Mouse (Mus musculus) adrenal gland, adult 18-20 months (tissue): ENCODE data around the gene Gm13285. TPM values are rescaled to one million over a fixed set of nuclear protein-coding genes. Genes with fewer than 3 reads are reported as not detected.
A peak's percentile ranks its signal among the peaks of the same experiment; 100 is the strongest.
"Not testable (repeated sequence)": the region's sequence is repeated elsewhere in the genome, so short reads cannot be mapped to it uniquely, and the experiment has no call there.

Source experiments
- DNase-seq, 2 experiments: peaks; one replicate each; pipeline ENCODE4 v3.0.0; 2021 to 2022; ENCODE audit warnings: low spot score in 2 of 2
- long read RNA-seq, 2 experiments: library from polyadenylated mRNA; stranded (forward); transcript quantifications; one replicate each; pipeline ENCODE4 v2.0.0; 2021
- total RNA-seq, 2 experiments: library from RNA; stranded (reverse); gene quantifications; 1 replicate in 1 of 2; 2 replicates in 1 of 2; pipeline ENCODE4 v1.2.3; 2021

Gene Gm13285
- not detected for total RNA-seq
- long read RNA-seq, experiment 1: 0 reads
- long read RNA-seq, experiment 2: 0 reads

- not testable (repeated sequence) for DNase-seq
Measured at GRCm38 (mm10) chr4:88799365-88799764, at the start of gene Gm13285. TSS of gene Gm13285 (plus strand) at chr4:88799665.

DNA sequence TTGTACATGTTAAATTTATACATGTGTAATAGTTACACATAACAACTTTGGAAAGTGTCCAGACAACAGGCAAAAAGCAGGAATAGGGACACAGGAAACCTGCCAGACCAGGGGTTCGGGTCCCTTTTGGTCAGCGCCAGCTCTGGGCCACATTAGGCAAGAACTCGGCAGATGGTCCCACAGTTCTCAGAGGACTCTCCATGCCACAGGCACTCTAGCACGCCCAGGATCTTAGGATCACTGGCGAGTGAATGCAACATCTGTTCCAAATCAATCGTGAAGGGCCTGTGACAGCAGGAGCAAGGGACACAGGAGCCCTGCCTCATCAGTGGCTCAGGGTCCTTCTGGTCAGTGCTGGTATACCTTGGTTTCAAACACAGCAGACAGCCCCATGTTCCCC, 49.5 kb upstream of the Gm13285 start:
- DNase-seq: no peak

DNA sequence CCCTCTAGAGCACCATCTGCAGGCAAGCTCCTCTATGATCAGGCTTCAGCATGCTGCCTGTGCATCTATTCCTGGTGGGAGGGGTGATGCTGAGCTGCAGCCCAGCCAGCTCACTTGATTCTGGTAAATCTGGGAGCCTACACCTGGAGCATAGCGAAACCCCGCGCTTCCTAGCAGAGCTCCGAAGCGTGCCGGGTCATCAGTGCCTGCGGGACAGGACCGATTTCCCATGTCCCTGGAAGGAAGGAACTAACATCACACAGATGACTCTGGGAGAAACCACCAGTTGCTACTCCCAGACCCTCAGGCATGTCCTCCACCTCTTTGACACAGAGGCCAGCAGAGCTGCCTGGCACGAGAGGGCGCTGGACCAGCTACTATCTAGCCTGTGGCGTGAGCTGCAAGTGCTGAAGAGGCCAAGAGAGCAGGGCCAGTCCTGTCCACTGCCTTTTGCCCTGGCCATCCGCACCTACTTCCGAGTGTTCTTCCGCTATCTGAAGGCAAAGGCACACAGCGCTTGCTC, 44.6 kb upstream of the Gm13285 start, which contains the start of gene Gm13271:
Gene Gm13271 (plus strand): TSS at position 51 of the 523 bp plus-strand sequence.
- peak; percentile 70 to 75 for DNase-seq

- peak; percentile 8 to 21 for DNase-seq
Measured at GRCm38 (mm10) chr4:88756581-88757513, 42.6 kb upstream of the Gm13285 start.

DNA sequence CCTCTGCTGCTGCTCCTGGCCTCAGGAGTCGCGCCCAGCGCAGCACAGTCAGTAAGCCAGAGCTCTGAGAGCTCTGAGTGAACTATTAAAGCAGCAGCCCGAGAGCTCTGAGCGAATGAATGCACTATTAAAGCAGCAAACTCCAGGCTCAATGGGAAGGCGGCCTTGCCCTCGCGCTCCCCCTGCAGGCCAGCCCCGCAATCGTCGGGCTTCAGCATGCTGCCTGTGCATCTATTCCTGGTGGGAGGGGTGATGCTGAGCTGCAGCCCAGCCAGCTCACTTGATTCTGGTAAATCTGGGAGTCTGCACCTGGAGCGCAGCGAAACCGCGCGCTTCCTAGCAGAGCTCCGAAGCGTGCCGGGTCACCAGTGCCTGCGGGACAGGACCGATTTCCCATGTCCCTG, 41.8 kb upstream of the Gm13285 start:
- peak; percentile 86 to 90 for DNase-seq

DNA sequence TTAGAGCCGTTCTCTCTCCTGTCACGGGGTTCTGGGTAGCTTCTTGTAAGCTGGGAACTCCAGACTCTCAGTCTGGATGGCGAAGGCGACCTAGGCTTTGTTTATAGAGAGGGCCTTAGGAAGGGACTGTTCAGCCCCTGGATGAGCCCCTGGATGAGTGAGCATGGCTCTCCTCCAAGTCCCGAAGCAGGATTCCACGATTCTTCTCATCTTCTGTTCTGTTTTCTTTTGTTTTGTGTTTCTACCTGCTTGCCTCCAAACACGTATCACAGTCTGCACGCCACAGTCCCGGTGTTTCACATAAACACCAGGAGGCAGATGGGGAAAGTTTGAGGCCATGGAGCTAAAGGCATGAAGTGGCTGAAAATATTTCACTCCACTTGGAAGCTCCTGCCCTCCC, 40.7 kb upstream of the Gm13285 start:
- DNase-seq: not testable (repeated sequence)

GRCm38 (mm10) chr4:88759610-88760268, 39.7 kb upstream of the Gm13285 start, which contains the start of gene Gm13283:
TSS of gene Gm13283 (plus strand) at chr4:88760119.
- DNase-seq: peak in 1 of 2 experiments; percentile 16

DNA sequence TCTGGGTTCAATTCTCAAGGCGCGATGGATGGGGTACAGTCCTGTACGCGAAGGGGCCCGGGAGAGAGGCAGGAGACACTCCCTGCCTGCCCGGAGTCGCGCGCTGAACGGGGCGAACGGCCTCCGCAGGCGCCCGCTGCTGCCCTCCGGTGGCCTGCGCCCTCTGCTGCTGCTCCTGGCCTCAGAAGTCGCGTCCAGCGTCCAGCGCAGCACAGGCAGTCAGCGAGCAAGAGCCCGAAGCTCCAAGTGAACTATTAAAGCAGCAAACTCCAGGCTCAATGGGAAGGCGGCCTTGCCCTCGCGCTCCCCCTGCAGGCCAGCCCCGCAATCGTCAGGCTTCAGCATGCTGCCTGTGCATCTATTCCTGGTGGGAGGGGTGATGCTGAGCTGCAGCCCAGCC, 39.0 kb upstream of the Gm13285 start:
- DNase-seq: peak; percentile 57 to 67

- peak; percentile 65 to 71 for DNase-seq
Measured at GRCm38 (mm10) chr4:88761776-88762175, 37.7 kb upstream of the Gm13285 start.

DNA sequence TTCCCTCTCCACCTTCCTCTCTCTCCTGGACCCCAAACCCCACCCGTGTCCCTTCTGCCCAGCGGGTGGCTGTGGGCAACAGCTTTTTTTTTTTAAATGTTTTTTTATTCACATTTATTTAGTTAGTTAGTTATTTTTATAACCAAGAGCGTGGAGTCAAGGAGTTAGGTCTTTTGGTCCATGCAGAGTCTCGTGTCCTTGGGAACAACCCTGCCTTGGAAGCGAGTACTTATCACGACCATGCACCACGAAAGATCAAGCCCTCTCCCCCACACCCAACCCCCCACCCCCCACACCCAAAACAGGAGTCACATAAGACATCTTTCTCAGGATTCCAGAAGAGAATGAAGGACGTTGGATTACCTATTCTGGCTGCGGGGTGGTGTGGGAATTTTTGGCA, 37.1 kb upstream of the Gm13285 start:
- peak in 1 of 2 experiments; percentile 15 for DNase-seq

- DNase-seq: peak; percentile 37
Measured at GRCm38 (mm10) chr4:88763384-88764018, 36.0 kb upstream of the Gm13285 start.

DNA sequence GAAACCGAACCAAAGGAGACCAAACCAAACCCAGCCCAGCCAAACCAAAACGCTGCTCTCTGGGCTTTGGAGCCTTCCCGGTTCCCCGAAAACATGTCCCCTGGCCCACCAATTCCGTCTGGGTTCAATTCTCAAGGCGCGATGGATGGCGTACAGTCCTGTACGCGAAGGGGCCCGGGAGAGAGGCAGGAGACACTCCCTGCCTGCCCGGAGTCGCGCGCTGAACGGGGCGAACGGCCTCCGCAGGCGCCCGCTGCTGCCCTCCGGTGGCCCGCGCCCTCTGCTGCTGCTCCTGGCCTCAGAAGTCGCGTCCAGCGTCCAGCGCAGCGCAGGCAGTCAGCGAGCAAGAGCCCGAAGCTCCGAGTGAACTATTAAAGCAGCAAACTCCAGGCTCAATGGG, 25.9 kb upstream of the Gm13285 start, which contains the start of gene Gm13290:
Gene Gm13290 (plus strand): TSS at position 301 of the 400 bp plus-strand sequence.
- not testable (repeated sequence) for DNase-seq

DNA sequence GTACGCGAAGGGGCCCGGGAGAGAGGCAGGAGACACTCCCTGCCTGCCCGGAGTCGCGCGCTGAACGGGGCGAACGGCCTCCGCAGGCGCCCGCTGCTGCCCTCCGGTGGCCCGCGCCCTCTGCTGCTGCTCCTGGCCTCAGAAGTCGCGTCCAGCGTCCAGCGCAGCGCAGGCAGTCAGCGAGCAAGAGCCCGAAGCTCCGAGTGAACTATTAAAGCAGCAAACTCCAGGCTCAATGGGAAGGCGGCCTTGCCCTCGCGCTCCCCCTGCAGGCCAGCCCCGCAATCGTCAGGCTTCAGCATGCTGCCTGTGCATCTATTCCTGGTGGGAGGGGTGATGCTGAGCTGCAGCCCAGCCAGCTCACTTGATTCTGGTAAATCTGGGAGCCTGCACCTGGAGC, 22.8 kb upstream of the Gm13285 start, which contains the start of gene Gm13289:
Gene Gm13289 (plus strand): TSS at position 301 of the 400 bp plus-strand sequence.
- DNase-seq: not testable (repeated sequence)

DNA sequence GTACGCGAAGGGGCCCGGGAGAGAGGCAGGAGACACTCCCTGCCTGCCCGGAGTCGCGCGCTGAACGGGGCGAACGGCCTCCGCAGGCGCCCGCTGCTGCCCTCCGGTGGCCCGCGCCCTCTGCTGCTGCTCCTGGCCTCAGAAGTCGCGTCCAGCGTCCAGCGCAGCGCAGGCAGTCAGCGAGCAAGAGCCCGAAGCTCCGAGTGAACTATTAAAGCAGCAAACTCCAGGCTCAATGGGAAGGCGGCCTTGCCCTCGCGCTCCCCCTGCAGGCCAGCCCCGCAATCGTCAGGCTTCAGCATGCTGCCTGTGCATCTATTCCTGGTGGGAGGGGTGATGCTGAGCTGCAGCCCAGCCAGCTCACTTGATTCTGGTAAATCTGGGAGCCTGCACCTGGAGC, 19.9 kb upstream of the Gm13285 start, which contains the start of gene Gm13272:
Gene Gm13272 (plus strand): TSS at position 301 of the 400 bp plus-strand sequence.
- DNase-seq: not testable (repeated sequence)

DNA sequence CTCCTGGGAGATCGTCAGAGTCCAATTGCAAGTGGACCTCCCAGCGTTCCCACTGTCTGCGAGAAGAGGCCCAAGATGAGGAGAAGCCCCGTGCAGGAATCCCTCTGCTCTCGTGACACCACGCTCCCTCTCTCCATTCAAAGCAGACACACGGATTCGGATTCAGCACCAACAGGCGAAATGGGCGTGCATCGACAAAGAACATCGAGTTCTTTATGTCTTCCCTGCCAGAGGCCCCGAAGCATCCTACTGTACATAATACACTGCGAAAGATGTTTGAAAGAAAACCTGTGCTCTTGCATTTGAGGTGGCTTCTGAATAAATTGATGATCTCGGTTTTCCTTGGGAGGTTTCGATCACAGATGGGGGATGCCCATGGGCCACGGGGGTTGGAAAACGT, 19.1 kb upstream of the Gm13285 start:
- not testable (repeated sequence) for DNase-seq

DNA sequence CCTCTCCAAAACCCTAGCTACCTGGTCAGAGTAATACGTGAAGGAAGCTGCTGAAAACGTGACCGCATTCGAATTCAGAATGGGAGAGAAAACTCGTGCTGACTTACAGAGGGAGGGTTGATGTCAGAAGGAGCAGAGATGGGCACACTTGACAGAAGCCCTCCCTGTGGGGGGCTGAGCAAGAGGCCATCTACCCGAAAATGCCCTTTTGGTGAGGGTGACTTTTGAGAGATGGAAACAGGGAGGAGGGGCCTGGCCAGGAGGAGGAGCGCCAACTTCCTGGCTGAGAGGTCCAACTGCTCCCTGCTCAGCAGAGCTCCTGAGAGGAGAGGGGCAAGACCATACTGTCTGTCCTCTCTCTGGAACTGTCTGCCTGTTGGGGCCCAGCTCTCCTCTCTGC, 17.6 kb upstream of the Gm13285 start, which contains the start of gene Ifnz:
Gene Ifnz (plus strand): TSS at position 301 of the 400 bp plus-strand sequence.
- DNase-seq: not testable (repeated sequence)

- peak in 1 of 2 experiments; percentile 24 for DNase-seq
Measured at GRCm38 (mm10) chr4:88782335-88782734, 17.1 kb upstream of the Gm13285 start.

DNA sequence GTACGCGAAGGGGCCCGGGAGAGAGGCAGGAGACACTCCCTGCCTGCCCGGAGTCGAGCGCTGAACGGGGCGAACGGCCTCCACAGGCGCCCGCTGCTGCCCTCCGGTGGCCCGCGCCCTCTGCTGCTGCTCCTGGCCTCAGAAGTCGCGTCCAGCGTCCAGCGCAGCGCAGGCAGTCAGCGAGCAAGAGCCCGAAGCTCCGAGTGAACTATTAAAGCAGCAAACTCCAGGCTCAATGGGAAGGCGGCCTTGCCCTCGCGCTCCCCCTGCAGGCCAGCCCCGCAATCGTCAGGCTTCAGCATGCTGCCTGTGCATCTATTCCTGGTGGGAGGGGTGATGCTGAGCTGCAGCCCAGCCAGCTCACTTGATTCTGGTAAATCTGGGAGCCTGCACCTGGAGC, 14.1 kb upstream of the Gm13285 start, which contains the start of gene Gm13276:
Gene Gm13276 (plus strand): TSS at position 301 of the 400 bp plus-strand sequence.
- DNase-seq: not testable (repeated sequence)

DNA sequence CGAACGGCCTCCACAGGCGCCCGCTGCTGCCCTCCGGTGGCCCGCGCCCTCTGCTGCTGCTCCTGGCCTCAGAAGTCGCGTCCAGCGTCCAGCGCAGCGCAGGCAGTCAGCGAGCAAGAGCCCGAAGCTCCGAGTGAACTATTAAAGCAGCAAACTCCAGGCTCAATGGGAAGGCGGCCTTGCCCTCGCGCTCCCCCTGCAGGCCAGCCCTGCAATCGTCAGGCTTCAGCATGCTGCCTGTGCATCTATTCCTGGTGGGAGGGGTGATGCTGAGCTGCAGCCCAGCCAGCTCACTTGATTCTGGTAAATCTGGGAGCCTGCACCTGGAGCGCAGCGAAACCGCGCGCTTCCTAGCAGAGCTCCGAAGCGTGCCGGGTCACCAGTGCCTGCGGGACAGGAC, 11.1 kb upstream of the Gm13285 start, which contains the start of gene Gm13277:
Gene Gm13277 (plus strand): TSS at position 231 of the 400 bp plus-strand sequence.
- DNase-seq: peak; percentile 32 to 39

DNA sequence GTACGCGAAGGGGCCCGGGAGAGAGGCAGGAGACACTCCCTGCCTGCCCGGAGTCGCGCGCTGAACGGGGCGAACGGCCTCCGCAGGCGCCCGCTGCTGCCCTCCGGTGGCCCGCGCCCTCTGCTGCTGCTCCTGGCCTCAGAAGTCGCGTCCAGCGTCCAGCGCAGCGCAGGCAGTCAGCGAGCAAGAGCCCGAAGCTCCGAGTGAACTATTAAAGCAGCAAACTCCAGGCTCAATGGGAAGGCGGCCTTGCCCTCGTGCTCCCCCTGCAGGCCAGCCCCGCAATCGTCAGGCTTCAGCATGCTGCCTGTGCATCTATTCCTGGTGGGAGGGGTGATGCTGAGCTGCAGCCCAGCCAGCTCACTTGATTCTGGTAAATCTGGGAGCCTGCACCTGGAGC, 8.2 kb upstream of the Gm13285 start, which contains the start of gene Gm13278:
Gene Gm13278 (plus strand): TSS at position 301 of the 400 bp plus-strand sequence.
- DNase-seq: not testable (repeated sequence)
